Mouse (Mus musculus) intestine, postnatal 0 days (tissue): ENCODE measurements around the gene Mymk. TPM values are rescaled to one million over a fixed set of nuclear protein-coding genes. Genes with fewer than 3 reads are reported as not detected.
A peak's percentile ranks its signal among the peaks of the same experiment; 100 is the strongest.

Experiments
- ATAC-seq: fragments of 200-750 bp; cut with Nextera tagmentation; 2 replicates; pipeline ENCODE4 v1.8.0; 2017; ENCODE audit warnings: mild to moderate bottlenecking, moderate TSS enrichment, moderate library complexity
- H3K27ac ChIP-seq: fragments of 300-500 bp; sonication (generic); 2 replicates; pipeline ENCODE4 v1.5.1; 2014; ENCODE audit warnings: mild to moderate bottlenecking, low read depth, low read length, moderate library complexity
- H3K27me3 ChIP-seq: fragments of 300-500 bp; sonication (generic); replicated peaks from 2 replicates; pipeline ENCODE4 v1.6.1; 2014; ENCODE audit warnings: low read length, mixed read lengths; ENCODE audit not compliant: control insufficient read depth, insufficient read depth
- H3K36me3 ChIP-seq: fragments of 300-500 bp; sonication (generic); 2 replicates; pipeline ENCODE4 v1.6.1; 2014; ENCODE audit warnings: mild to moderate bottlenecking, moderate library complexity; ENCODE audit not compliant: control insufficient read depth, insufficient read depth
- H3K4me1 ChIP-seq: fragments of 300-500 bp; sonication (generic); replicated peaks from 2 replicates; pipeline ENCODE4 v1.6.1; 2014; ENCODE audit warnings: antibody characterized with exemption, low read length, mixed read lengths; ENCODE audit not compliant: control insufficient read depth, insufficient read depth
- H3K4me2 ChIP-seq: fragments of 300-500 bp; sonication (generic); replicated peaks from 2 replicates; pipeline ENCODE4 v1.6.1; 2014; ENCODE audit warnings: low read depth, mild to moderate bottlenecking, moderate library complexity
- H3K4me3 ChIP-seq: fragments of 300-500 bp; sonication (generic); 2 replicates; pipeline ENCODE4 v1.5.1; 2014; ENCODE audit warnings: low read depth, low read length
- H3K9ac ChIP-seq: fragments of 300-500 bp; sonication (generic); 2 replicates; pipeline ENCODE4 v1.6.1; 2014; ENCODE audit warnings: mild to moderate bottlenecking, low read depth, low read length
- H3K9me3 ChIP-seq: fragments of 300-500 bp; sonication (generic); 2 replicates; pipeline ENCODE4 v1.6.1; 2016; ENCODE audit warnings: mixed run types; ENCODE audit not compliant: control insufficient read depth
- CTCF ChIP-seq: sonication (generic); IDR thresholded peaks from 2 replicates; pipeline ENCODE4 v1.5.1; 2016; ENCODE audit warnings: low read depth, mild to moderate bottlenecking, control low read depth, antibody characterized with exemption, moderate library complexity
- WGBS: fragments of 180-500 bp; shearing (Covaris S2); extraction: QIAGEN DNeasy Blood & Tissue Kit; methylation state at CpG from one replicate; pipeline ENCODE4 v1.1.7; 2014; 5-methylcytosine and 5-hydroxymethylcytosine counted together
- polyA plus RNA-seq: library from polyadenylated mRNA; unstranded; fragments of >200 nt; fragmentation: Nextera tagmentation; extraction: Ambion mirVana; gene quantifications from 2 replicates; pipeline ENCODE4 v1.2.1, GENCODE M21; 2015

Mymk gene
- polyA plus RNA-seq, 1 experiment from 2014 or later = not detected

- no peak for ATAC-seq
- no peaks in the 10 kb centered on the region for H3K27me3 ChIP-seq
- no peak overlapping the region for H3K27ac ChIP-seq
- 84% methylated on average over 4 of the region's 4 CpGs for WGBS
- no peak overlapping the region for H3K4me2 ChIP-seq
- no peak overlapping the region for H3K4me3 ChIP-seq
- H3K9me3 ChIP-seq = no peaks in the 10 kb centered on the region
- H3K4me1 ChIP-seq = no peaks in the 10 kb centered on the region
- no peaks in the 10 kb centered on the region for H3K36me3 ChIP-seq
- no peak for TF ChIP-seq CTCF
- no peak overlapping the region for H3K9ac ChIP-seq
Measured at GRCm38 (mm10) chr2:27044166-27044565, 27.8 kb downstream of the Mymk start.

DNA sequence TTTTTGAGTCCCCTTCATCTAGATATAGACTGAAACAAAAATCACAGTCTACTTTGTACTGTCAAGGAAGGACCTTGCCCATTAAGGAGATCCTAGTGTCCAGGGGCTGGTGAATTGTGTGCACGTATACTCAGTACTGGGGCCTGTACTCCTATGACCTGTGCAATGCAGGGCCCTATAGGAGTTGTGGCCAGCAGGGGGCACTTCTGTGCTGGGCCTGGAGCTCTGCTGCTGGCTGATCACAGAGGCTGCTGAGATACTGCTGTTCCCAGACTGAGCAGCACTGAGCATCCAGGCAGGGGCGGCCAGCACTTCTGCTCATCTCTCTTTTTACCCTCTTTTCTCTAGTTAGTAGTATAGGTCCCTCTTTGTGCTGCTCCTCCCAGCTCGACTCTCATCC, 28.5 kb downstream of the Mymk start:
- peak; percentile 92 for TF ChIP-seq CTCF
- no peak overlapping the region for H3K4me3 ChIP-seq
- H3K9ac ChIP-seq = no peak overlapping the region
- no peak overlapping the region for H3K4me2 ChIP-seq
- no peaks in the 10 kb centered on the region for H3K27me3 ChIP-seq
- no peaks in the 10 kb centered on the region for H3K9me3 ChIP-seq
- no peaks in the 10 kb centered on the region for H3K4me1 ChIP-seq
- WGBS = 14% methylated on average over 3 of the region's 3 CpGs
- ATAC-seq = peak; percentile 44; the same call in 1 of the 2 replicates
- H3K36me3 ChIP-seq = no peaks in the 10 kb centered on the region
- no peak overlapping the region for H3K27ac ChIP-seq

- H3K36me3 ChIP-seq = no peaks in the 10 kb centered on the region
- ATAC-seq = no peak
- no peaks in the 10 kb centered on the region for H3K9me3 ChIP-seq
- H3K9ac ChIP-seq = no peak overlapping the region
- no peak overlapping the region for H3K4me2 ChIP-seq
- 66% methylated on average over 8 of the region's 8 CpGs for WGBS
- no peaks in the 10 kb centered on the region for H3K27me3 ChIP-seq
- no peak for TF ChIP-seq CTCF
- no peak overlapping the region for H3K27ac ChIP-seq
- H3K4me3 ChIP-seq = no peak overlapping the region
- H3K4me1 ChIP-seq = no peaks in the 10 kb centered on the region
Measured at GRCm38 (mm10) chr2:27042131-27042844, 29.7 kb downstream of the Mymk start.

DNA sequence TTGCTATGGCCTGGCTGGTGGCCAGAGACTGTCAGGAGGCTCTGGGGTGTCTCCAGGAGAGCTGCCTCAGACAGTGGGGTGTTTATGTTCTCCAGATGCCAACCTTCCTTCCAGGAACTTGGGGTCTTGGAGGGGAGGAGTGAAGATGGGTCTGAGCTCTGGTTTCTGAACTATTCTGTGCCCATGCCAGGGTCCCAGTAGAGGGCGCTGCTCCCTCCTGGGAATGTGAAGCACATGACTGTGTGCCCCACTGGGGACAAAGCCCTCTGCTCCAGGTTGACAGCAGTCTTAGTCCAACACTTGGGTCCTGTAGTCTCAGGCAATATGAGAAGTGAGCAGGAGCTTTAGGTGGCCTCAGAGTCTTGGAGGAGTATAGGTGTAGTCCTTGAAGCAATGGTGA, 32.7 kb downstream of the Mymk start:
- Histone ChIP-seq H3K9me3 (no peaks in the 10 kb centered on the region), H3K27ac (no peak overlapping the region), H3K4me3 (no peak overlapping the region), H3K9ac (no peak overlapping the region), H3K27me3 (no peaks in the 10 kb centered on the region), H3K4me1 (no peaks in the 10 kb centered on the region), H3K4me2 (no peak overlapping the region), H3K36me3 (no peaks in the 10 kb centered on the region)
- ATAC-seq = no peak
- peak; percentile 61 for TF ChIP-seq CTCF
- 0% methylated on average over 1 of the region's 1 CpGs for WGBS

- H3K4me1 ChIP-seq = no peaks in the 10 kb centered on the region
- peak; percentile 94 for TF ChIP-seq CTCF
- no peak overlapping the region for H3K4me2 ChIP-seq
- no peaks in the 10 kb centered on the region for H3K9me3 ChIP-seq
- H3K9ac ChIP-seq = no peak overlapping the region
- H3K36me3 ChIP-seq = no peaks in the 10 kb centered on the region
- H3K27ac ChIP-seq = no peak overlapping the region
- WGBS = 3% methylated on average over 3 of the region's 3 CpGs
- no peaks in the 10 kb centered on the region for H3K27me3 ChIP-seq
- H3K4me3 ChIP-seq = no peak overlapping the region
- ATAC-seq = no peak
Measured at GRCm38 (mm10) chr2:27038596-27038995, 33.4 kb downstream of the Mymk start.

DNA sequence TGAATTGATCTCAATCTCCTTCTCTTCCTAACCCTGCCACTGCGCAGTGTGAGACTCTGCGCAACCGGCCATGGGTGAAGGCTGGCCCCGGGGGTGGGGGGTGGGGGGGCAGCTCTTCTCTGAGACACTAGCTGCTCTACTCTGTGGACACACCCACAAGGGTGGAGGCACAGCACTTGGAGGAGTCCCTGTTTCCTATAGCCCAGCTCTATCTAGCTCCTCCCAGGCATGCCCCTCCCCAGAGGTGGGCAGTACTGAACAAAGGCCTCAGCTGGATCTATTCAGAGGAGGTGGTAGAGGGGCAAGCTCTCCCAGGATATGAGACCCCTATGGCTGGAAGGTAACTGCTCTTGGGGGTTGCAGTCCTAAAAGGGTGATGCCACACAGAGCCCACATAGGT, 35.0 kb downstream of the Mymk start:
- Histone ChIP-seq H3K4me3 (no peak overlapping the region), H3K27ac (no peak overlapping the region), H3K9ac (no peak overlapping the region), H3K4me1 (no peaks in the 10 kb centered on the region), H3K36me3 (no peaks in the 10 kb centered on the region), H3K27me3 (no peaks in the 10 kb centered on the region), H3K9me3 (no peaks in the 10 kb centered on the region), H3K4me2 (no peak overlapping the region)
- WGBS = 63% methylated on average over 4 of the region's 4 CpGs
- TF ChIP-seq CTCF = no peak
- ATAC-seq = no peak
